Mouse (Mus musculus): ENCODE measurements around the gene Tceal7. TPM values are rescaled to one million over a fixed set of nuclear protein-coding genes. Genes with fewer than 3 reads are reported as not detected.
"Not testable (repeated sequence)": the region's sequence is repeated elsewhere in the genome, so short reads cannot be mapped to it uniquely, and the experiment has no call there.

Gene Tceal7
- polyA plus RNA-seq, 1 experiment from 2014 or later, result 1.0 TPM

- ATAC-seq (ENCODE audit: low FRiP score) (peak; percentile 97), DNase-seq (ENCODE audit: low spot score, missing footprints) (peak; percentile 86)
- not testable (repeated sequence) for H3K27me3 ChIP-seq (ENCODE audit: control insufficient read depth, insufficient read depth, low read length); H3K4me1 ChIP-seq (ENCODE audit: control insufficient read depth, insufficient read depth, low read length); H3K27ac ChIP-seq (ENCODE audit: low read depth, low read length); H3K36me3 ChIP-seq (ENCODE audit: control insufficient read depth, insufficient read depth, low read length); H3K9me3 ChIP-seq (ENCODE audit: control insufficient read depth, low read length)
- 71% methylated on average over 4 of the region's 30 CpGs for WGBS
- Histone ChIP-seq H3K9ac (ENCODE audit: low read length) (peak within 1 kb of the TSS; percentile 54), H3K4me2 (peak within 1 kb of the TSS; percentile 37), H3K4me3 (ENCODE audit: low read depth, low read length) (peak within 1 kb of the TSS; percentile 40)
These were observed 55.3 kb downstream of the Tceal7 start, which contains the start of gene Bex3 for GRCm38 (mm10) chrX:136269743-136270392. TSS of gene Bex3 (plus strand) at chrX:136270253.

GRCm38 (mm10) chrX:136270393-136271111, 56.0 kb downstream of the Tceal7 start:
- 35% methylated on average over 11 of the region's 60 CpGs for WGBS

GRCm38 (mm10) chrX:136274542-136274941, 60.0 kb downstream of the Tceal7 start:
- no peaks in the 10 kb centered on the region for H3K27me3 ChIP-seq (ENCODE audit: control insufficient read depth, insufficient read depth, low read length)
- no peaks in the 10 kb centered on the region for H3K9me3 ChIP-seq (ENCODE audit: control insufficient read depth, low read length)
- no peak overlapping the region; the same call in 1 of the 2 replicates for H3K27ac ChIP-seq (ENCODE audit: low read depth, low read length)
- H3K9ac ChIP-seq (ENCODE audit: low read length), result no peak overlapping the region
- H3K4me1 ChIP-seq (ENCODE audit: control insufficient read depth, insufficient read depth, low read length), result peaks cover 2% of the 10 kb centered on the region
- no peak overlapping the region for H3K4me3 ChIP-seq (ENCODE audit: low read depth, low read length)
- H3K4me2 ChIP-seq, result no peak overlapping the region
- DNase-seq (ENCODE audit: low spot score, missing footprints) (no peak), ATAC-seq (ENCODE audit: low FRiP score) (no peak)
- no peaks in the 10 kb centered on the region for H3K36me3 ChIP-seq (ENCODE audit: control insufficient read depth, insufficient read depth, low read length)
- WGBS, result 28% methylated on average over 3 of the region's 3 CpGs

More at GRCm38 (mm10) chrX:136270393-136271111, 56.0 kb downstream of the Tceal7 start:
- not testable (repeated sequence) for H3K9me3 ChIP-seq (ENCODE audit: control insufficient read depth, low read length); H3K27ac ChIP-seq (ENCODE audit: low read depth, low read length); H3K36me3 ChIP-seq (ENCODE audit: control insufficient read depth, insufficient read depth, low read length); H3K4me1 ChIP-seq (ENCODE audit: control insufficient read depth, insufficient read depth, low read length); H3K27me3 ChIP-seq (ENCODE audit: control insufficient read depth, insufficient read depth, low read length)
- peak; percentile 70 for ATAC-seq (ENCODE audit: low FRiP score)
- Histone ChIP-seq H3K9ac (ENCODE audit: low read length) (peak overlapping the region; percentile 54), H3K4me2 (peak overlapping the region; percentile 37), H3K4me3 (ENCODE audit: low read depth, low read length) (peak overlapping the region; percentile 40)
- DNase-seq (ENCODE audit: low spot score, missing footprints), result peak; percentile 86

GRCm38 (mm10) chrX:136275386-136275785, 60.8 kb downstream of the Tceal7 start:
- no peak overlapping the region for H3K27ac ChIP-seq (ENCODE audit: low read depth, low read length)
- no peak for ATAC-seq (ENCODE audit: low FRiP score)
- 28% methylated on average over 3 of the region's 3 CpGs for WGBS
- no peak overlapping the region for H3K4me2 ChIP-seq
- H3K4me1 ChIP-seq (ENCODE audit: control insufficient read depth, insufficient read depth, low read length), result peaks cover 2% of the 10 kb centered on the region
- H3K27me3 ChIP-seq (ENCODE audit: control insufficient read depth, insufficient read depth, low read length), result no peaks in the 10 kb centered on the region
- no peak overlapping the region for H3K9ac ChIP-seq (ENCODE audit: low read length)
- DNase-seq (ENCODE audit: low spot score, missing footprints), result no peak
- H3K4me3 ChIP-seq (ENCODE audit: low read depth, low read length), result no peak overlapping the region
- no peaks in the 10 kb centered on the region for H3K9me3 ChIP-seq (ENCODE audit: control insufficient read depth, low read length)
- no peaks in the 10 kb centered on the region for H3K36me3 ChIP-seq (ENCODE audit: control insufficient read depth, insufficient read depth, low read length)

Small RNA genes lying within 50 kb of the gene (microRNA-seq; reads per million reads assigned to microRNA genes)
- not detected for gene Mir6383

Other genes starting within 250 kb of the Tceal7 start
- 152 and 164 TPM in 2 replicates for gene Arxes2, start 221.0 kb upstream of the Tceal7 start, polyA plus RNA-seq (2014; fragmentation: Nextera tagmentation; extraction: Ambion mirVana)
- 50.2 and 51.4 TPM in 2 replicates for gene Arxes1, start 181.4 kb upstream of the Tceal7 start, polyA plus RNA-seq (2014; fragmentation: Nextera tagmentation; extraction: Ambion mirVana)
- 318 and 322 TPM in 2 replicates for gene Bex2, start 146.5 kb upstream of the Tceal7 start, polyA plus RNA-seq (2014; fragmentation: Nextera tagmentation; extraction: Ambion mirVana)
- gene Nxf3, start 129.5 kb upstream of the Tceal7 start, polyA plus RNA-seq (2014; fragmentation: Nextera tagmentation; extraction: Ambion mirVana), result not detected in 2 replicates
- gene Bex4, start 75.8 kb upstream of the Tceal7 start, polyA plus RNA-seq (2014; fragmentation: Nextera tagmentation; extraction: Ambion mirVana), result 97.9 and 102 TPM in 2 replicates
- gene Tceal8, start 42.4 kb upstream of the Tceal7 start, polyA plus RNA-seq (2014; fragmentation: Nextera tagmentation; extraction: Ambion mirVana), result 214 and 243 TPM in 2 replicates
- 1.8 and 2.6 TPM in 2 replicates for gene Tceal5, start 10.9 kb upstream of the Tceal7 start, polyA plus RNA-seq (2014; fragmentation: Nextera tagmentation; extraction: Ambion mirVana)
- gene Bex1, start 734 bp downstream of the Tceal7 start, polyA plus RNA-seq (2014; fragmentation: Nextera tagmentation; extraction: Ambion mirVana), result 109 and 129 TPM in 2 replicates
- 418 and 447 TPM in 2 replicates for gene Tceal9, start 30.3 kb downstream of the Tceal7 start, polyA plus RNA-seq (2014; fragmentation: Nextera tagmentation; extraction: Ambion mirVana)
- 666 and 674 TPM in 2 replicates for gene Bex3, start 55.5 kb downstream of the Tceal7 start, polyA plus RNA-seq (2014; fragmentation: Nextera tagmentation; extraction: Ambion mirVana)

Data from midbrain, embryonic 11.5 days (tissue).